Mouse (Mus musculus) heart, adult 2 months (tissue): ENCODE results near the gene Zfp146.
A peak's percentile ranks its signal among the peaks of the same experiment; 100 is the strongest.

Experiments used
- CTCF ChIP-seq: fragments of 200-600 bp; IDR thresholded peaks from 2 replicates; pipeline ENCODE4 v1.8.1; 2022; ENCODE audit warnings: antibody characterized with exemption, mild to moderate bottlenecking, moderate library complexity
- EP300 ChIP-seq: fragments of 200-500 bp; IDR thresholded peaks from 2 replicates; pipeline ENCODE4 v1.6.1; 2011; ENCODE audit warnings: low read depth, low read length, control low read depth; ENCODE audit not compliant: insufficient read depth
- POLR2A ChIP-seq: fragments of 200-500 bp; IDR thresholded peaks from 2 replicates; pipeline ENCODE4 v1.6.1; 2011; ENCODE audit warnings: mild to moderate bottlenecking, low read depth, low read length, control low read depth; ENCODE audit not compliant: insufficient read depth

GRCm38 (mm10) chr7:30183879-30184289 is 14.3 kb upstream of the Zfp146 start, which contains the start of gene Cox7a1:
- TF ChIP-seq CTCF (no peak), POLR2A (peak; percentile 96), EP300 (peak; percentile 69)
